Mouse (Mus musculus) forebrain, embryonic 10.5 days (tissue): ENCODE measurements around the gene Smco3. TPM values are rescaled to one million over a fixed set of nuclear protein-coding genes. Genes with fewer than 3 reads are reported as not detected.

Experiments
- DNase-seq: peaks from one replicate; pipeline ENCODE4 v3.0.0-alpha.2; 2017; ENCODE audit warnings: low spot score; ENCODE audit errors: extremely low spot score
- H3K27ac ChIP-seq: fragments of 300-500 bp; sonication (generic); 2 replicates; pipeline ENCODE4 v1.5.1; 2016; ENCODE audit warnings: mild to moderate bottlenecking
- H3K27me3 ChIP-seq: fragments of 300-500 bp; sonication (generic); 2 replicates; pipeline ENCODE4 v1.6.1; 2016; ENCODE audit warnings: mild to moderate bottlenecking; ENCODE audit not compliant: poor library complexity, severe bottlenecking
- H3K36me3 ChIP-seq: fragments of 300-500 bp; sonication (generic); replicated peaks from 2 replicates; pipeline ENCODE4 v1.6.1; 2016; ENCODE audit warnings: mild to moderate bottlenecking, moderate library complexity
- H3K4me1 ChIP-seq: fragments of 300-500 bp; sonication (generic); 2 replicates; pipeline ENCODE4 v1.6.1; 2016
- H3K4me3 ChIP-seq: fragments of 300-500 bp; sonication (generic); 2 replicates; pipeline ENCODE4 v1.5.1; 2016; ENCODE audit warnings: mild to moderate bottlenecking, moderate library complexity
- H3K9me3 ChIP-seq: fragments of 300-500 bp; sonication (generic); 2 replicates; pipeline ENCODE4 v1.6.1; 2016; ENCODE audit warnings: mild to moderate bottlenecking, moderate library complexity
- WGBS: fragments of 180-500 bp; shearing (Covaris S2); methylation state at CpG from one replicate; pipeline ENCODE4 v1.1.7; 2016; 5-methylcytosine and 5-hydroxymethylcytosine counted together
- polyA plus RNA-seq: library from polyadenylated mRNA; unstranded; fragments of >200 nt; fragmentation: Nextera tagmentation; extraction: Ambion mirVana; gene quantifications from 2 replicates; pipeline ENCODE4 v1.2.1, GENCODE M21; 2016

The Smco3 gene
- polyA plus RNA-seq, 1 experiment from 2014 or later: not detected

- Histone ChIP-seq H3K4me1 (peaks cover 10% of the 10 kb centered on the region), H3K27ac (peak within 1 kb of the TSS; percentile 56), H3K9me3 (no peaks in the 10 kb centered on the region), H3K4me3 (peak within 1 kb of the TSS; percentile 13; the same call in 1 of the 2 replicates), H3K36me3 (no peaks in the 10 kb centered on the region), H3K27me3 (no peaks in the 10 kb centered on the region)
- WGBS: 81% methylated on average over 18 of the region's 18 CpGs
- no peak for DNase-seq
These were observed 22.1 kb upstream of the Smco3 start, which contains the start of gene Art4 for GRCm38 (mm10) chr6:136857186-136857872. Gene Art4 (minus strand): TSS chr6:136857733.

GRCm38 (mm10) chr6:136856071-136856636, 20.9 kb upstream of the Smco3 start:
- H3K4me3 ChIP-seq: peak overlapping the region; percentile 22
- no peaks in the 10 kb centered on the region for H3K27me3 ChIP-seq
- H3K9me3 ChIP-seq: no peaks in the 10 kb centered on the region
- peaks cover 13% of the 10 kb centered on the region for H3K4me1 ChIP-seq
- no peaks in the 10 kb centered on the region for H3K36me3 ChIP-seq
- WGBS: 75% methylated on average over 14 of the region's 14 CpGs
- DNase-seq: no peak
- H3K27ac ChIP-seq: peak overlapping the region; percentile 40; the same call in 1 of the 2 replicates

- H3K27ac ChIP-seq: no peak overlapping the region
- H3K4me1 ChIP-seq: peaks cover 13% of the 10 kb centered on the region
- DNase-seq: no peak
- no peaks in the 10 kb centered on the region for H3K9me3 ChIP-seq
- no peaks in the 10 kb centered on the region for H3K27me3 ChIP-seq
- WGBS: 78% methylated on average over 2 of the region's 2 CpGs
- no peak overlapping the region for H3K4me3 ChIP-seq
- H3K36me3 ChIP-seq: no peaks in the 10 kb centered on the region
These were observed 19.9 kb upstream of the Smco3 start for GRCm38 (mm10) chr6:136855183-136855582.

GRCm38 (mm10) chr6:136854361-136854781, 19.1 kb upstream of the Smco3 start:
- 96% methylated on average over 11 of the region's 11 CpGs for WGBS
- DNase-seq: no peak
- peaks cover 13% of the 10 kb centered on the region for H3K4me1 ChIP-seq
- no peak overlapping the region for H3K27ac ChIP-seq
- no peaks in the 10 kb centered on the region for H3K9me3 ChIP-seq
- no peaks in the 10 kb centered on the region for H3K36me3 ChIP-seq
- H3K4me3 ChIP-seq: no peak overlapping the region
- H3K27me3 ChIP-seq: no peaks in the 10 kb centered on the region

DNA sequence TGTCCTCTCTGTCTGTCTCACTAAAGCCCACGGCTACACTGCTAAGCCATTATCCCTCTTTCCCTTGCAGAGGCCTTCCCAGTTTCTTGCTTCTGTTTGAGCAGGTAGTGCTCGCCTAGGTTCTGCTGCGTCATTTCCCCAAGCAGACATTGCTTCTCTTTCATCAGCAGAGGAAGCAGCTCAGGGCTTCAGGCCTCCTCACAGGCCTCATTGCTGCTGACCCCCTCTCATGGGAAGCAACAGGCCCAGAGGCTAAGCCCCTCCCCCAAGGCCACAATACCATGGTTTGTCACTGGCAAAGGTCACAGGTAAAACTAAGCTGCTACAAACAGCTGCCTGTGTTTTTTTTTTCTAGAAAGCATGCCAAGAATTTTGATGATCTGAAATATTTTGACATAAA, 17.5 kb upstream of the Smco3 start:
- Histone ChIP-seq H3K9me3 (no peaks in the 10 kb centered on the region), H3K27me3 (no peaks in the 10 kb centered on the region), H3K27ac (peak overlapping the region; percentile 58; the same call in 1 of the 2 replicates), H3K4me1 (peaks cover 13% of the 10 kb centered on the region), H3K36me3 (no peaks in the 10 kb centered on the region), H3K4me3 (no peak overlapping the region)
- 58% methylated on average over 3 of the region's 3 CpGs for WGBS
- DNase-seq: no peak

- peak overlapping the region; percentile 58; the same call in 1 of the 2 replicates for H3K27ac ChIP-seq
- H3K36me3 ChIP-seq: no peaks in the 10 kb centered on the region
- 81% methylated on average over 4 of the region's 4 CpGs for WGBS
These were observed 17.1 kb upstream of the Smco3 start for GRCm38 (mm10) chr6:136852348-136852747.

GRCm38 (mm10) chr6:136850267-136850666, 15.0 kb upstream of the Smco3 start:
- 84% methylated on average over 6 of the region's 6 CpGs for WGBS
- Histone ChIP-seq H3K4me1 (peaks cover 9% of the 10 kb centered on the region), H3K36me3 (no peaks in the 10 kb centered on the region), H3K9me3 (no peaks in the 10 kb centered on the region), H3K4me3 (no peak overlapping the region), H3K27me3 (no peaks in the 10 kb centered on the region), H3K27ac (no peak overlapping the region)
- no peak for DNase-seq

More at GRCm38 (mm10) chr6:136852348-136852747, 17.1 kb upstream of the Smco3 start:
- DNase-seq: no peak
- Histone ChIP-seq H3K9me3 (no peaks in the 10 kb centered on the region), H3K27me3 (no peaks in the 10 kb centered on the region), H3K4me3 (no peak overlapping the region), H3K4me1 (peaks cover 9% of the 10 kb centered on the region)

DNA sequence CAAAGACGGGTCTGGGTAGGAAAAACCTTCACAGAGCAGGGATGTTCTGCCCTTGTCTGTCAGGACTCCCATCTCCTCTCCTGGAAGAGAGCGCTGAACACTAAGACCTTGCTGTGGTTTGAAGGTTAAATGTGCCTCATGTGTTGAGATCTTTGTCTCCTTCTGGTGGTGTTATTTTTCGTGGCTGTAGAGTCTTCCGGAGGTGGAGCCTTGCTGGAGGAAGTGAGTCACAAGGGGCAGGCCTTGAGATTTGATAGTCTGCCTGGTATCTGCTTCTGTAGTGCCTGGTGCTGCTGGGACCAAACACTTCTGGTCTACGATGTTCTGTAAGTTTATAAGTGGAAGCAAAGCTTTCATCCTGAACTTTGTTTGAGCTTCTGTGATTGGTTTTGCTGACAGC, 13.7 kb upstream of the Smco3 start:
- Histone ChIP-seq H3K4me3 (no peak overlapping the region), H3K27me3 (no peaks in the 10 kb centered on the region), H3K36me3 (no peaks in the 10 kb centered on the region), H3K4me1 (peaks cover 9% of the 10 kb centered on the region), H3K9me3 (no peaks in the 10 kb centered on the region), H3K27ac (no peak overlapping the region)
- no peak for DNase-seq
- 83% methylated on average over 5 of the region's 5 CpGs for WGBS

DNA sequence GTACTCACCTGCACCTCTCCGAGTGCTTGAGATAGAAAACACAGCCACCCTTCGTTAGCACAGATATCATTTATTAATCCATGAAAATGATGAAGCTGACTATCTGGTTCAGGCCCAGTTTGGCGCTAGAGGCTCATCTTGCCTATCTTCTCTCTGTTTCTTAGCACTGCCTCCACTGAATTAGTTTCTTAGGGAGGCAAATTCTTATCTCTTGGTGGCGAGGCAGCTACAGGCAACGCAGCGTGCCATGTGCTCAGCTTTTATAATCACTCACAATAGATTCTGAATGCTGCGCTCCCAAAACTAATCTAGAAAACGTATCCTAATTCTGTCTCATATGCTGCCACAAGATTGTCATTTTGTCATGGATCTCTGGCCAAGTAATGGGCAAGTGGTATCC, 13.1 kb upstream of the Smco3 start:
- no peaks in the 10 kb centered on the region for H3K27me3 ChIP-seq
- no peak overlapping the region for H3K27ac ChIP-seq
- H3K9me3 ChIP-seq: no peaks in the 10 kb centered on the region
- H3K4me3 ChIP-seq: no peak overlapping the region
- H3K36me3 ChIP-seq: no peaks in the 10 kb centered on the region
- DNase-seq: no peak
- H3K4me1 ChIP-seq: peaks cover 9% of the 10 kb centered on the region
- WGBS: 91% methylated on average over 8 of the region's 8 CpGs

GRCm38 (mm10) chr6:136847790-136848189, 12.5 kb upstream of the Smco3 start:
- Histone ChIP-seq H3K4me3 (no peak overlapping the region), H3K36me3 (no peaks in the 10 kb centered on the region), H3K9me3 (no peaks in the 10 kb centered on the region), H3K4me1 (peaks cover 7% of the 10 kb centered on the region), H3K27ac (no peak overlapping the region), H3K27me3 (no peaks in the 10 kb centered on the region)
- DNase-seq: peak; percentile 51
- WGBS: 27% methylated on average over 2 of the region's 2 CpGs

- WGBS: 89% methylated on average over 3 of the region's 3 CpGs
- no peaks in the 10 kb centered on the region for H3K27me3 ChIP-seq
- H3K9me3 ChIP-seq: no peaks in the 10 kb centered on the region
- H3K36me3 ChIP-seq: no peaks in the 10 kb centered on the region
- DNase-seq: no peak
- H3K4me1 ChIP-seq: peaks cover 2% of the 10 kb centered on the region
- H3K4me3 ChIP-seq: no peak overlapping the region
- no peak overlapping the region for H3K27ac ChIP-seq
These were observed 12.0 kb upstream of the Smco3 start for GRCm38 (mm10) chr6:136847267-136847666.

DNA sequence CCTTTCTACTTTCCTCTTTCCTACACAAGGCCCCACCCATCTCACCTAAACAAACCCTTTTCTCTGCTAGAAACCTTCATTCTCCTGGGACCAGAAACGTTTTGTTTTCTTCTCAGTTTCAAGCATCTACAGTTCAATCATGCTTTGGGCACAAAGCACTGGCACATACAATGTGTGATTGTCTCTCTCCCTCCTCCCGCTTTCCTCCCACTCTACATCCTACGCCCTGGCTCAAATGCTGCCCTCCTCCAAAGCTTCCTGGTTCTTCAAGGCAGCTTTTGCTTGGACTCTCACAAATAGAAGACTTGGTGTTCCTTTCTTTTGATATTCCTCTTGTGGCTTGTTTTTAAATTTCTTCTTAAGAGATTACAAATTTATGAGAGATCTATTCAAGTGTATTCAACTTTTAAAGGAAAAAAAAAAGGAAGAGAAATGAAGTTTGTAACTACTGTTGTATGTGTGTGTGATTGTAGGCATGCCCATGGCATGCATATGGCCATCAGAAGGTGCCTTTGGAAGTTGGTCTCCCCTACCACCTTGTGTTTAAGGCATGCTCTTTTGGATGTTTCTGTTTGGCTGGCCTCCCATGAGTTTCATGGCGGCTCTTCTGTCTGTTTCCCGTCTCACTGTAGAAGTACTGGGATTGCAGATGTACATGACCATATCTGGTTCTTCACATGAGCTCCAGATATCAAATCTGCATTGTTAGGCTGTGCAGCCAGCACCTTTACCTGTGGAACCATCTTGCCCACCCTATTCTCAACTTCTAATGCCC, 10.6 kb upstream of the Smco3 start:
- DNase-seq: no peak
- Histone ChIP-seq H3K27me3 (no peaks in the 10 kb centered on the region), H3K27ac (no peak overlapping the region), H3K36me3 (no peaks in the 10 kb centered on the region), H3K4me1 (no peaks in the 10 kb centered on the region), H3K9me3 (no peaks in the 10 kb centered on the region), H3K4me3 (no peak overlapping the region)
- 69% methylated on average over 5 of the region's 5 CpGs for WGBS

- H3K27me3 ChIP-seq: no peaks in the 10 kb centered on the region
- 70% methylated on average over 2 of the region's 2 CpGs for WGBS
- no peaks in the 10 kb centered on the region for H3K4me1 ChIP-seq
- DNase-seq: no peak
- H3K4me3 ChIP-seq: no peak overlapping the region
- no peaks in the 10 kb centered on the region for H3K36me3 ChIP-seq
- no peak overlapping the region for H3K27ac ChIP-seq
- H3K9me3 ChIP-seq: no peaks in the 10 kb centered on the region
These were observed 9.7 kb upstream of the Smco3 start for GRCm38 (mm10) chr6:136844903-136845302.
